Mouse (Mus musculus): ENCODE results near the gene Pcsk7. TPM values are rescaled to one million over a fixed set of nuclear protein-coding genes. Genes with fewer than 3 reads are reported as not detected.

The Pcsk7 gene
- polyA plus RNA-seq, 1 experiment from 2014 or later, result 18.7 TPM

GRCm38 (mm10) chr9:45976884-45977283, 70.6 kb downstream of the Pcsk7 start:
- Histone ChIP-seq H3K36me3 (ENCODE audit: control insufficient read depth, insufficient read depth) (peaks cover 35% of the 10 kb centered on the region), H3K4me3 (ENCODE audit: low read length) (no peak overlapping the region), H3K9ac (ENCODE audit: low read length) (no peak overlapping the region), H3K27ac (ENCODE audit: low read length) (no peak overlapping the region), H3K4me1 (ENCODE audit: control insufficient read depth, insufficient read depth, low read length) (peaks cover 11% of the 10 kb centered on the region), H3K9me3 (replicated peaks; ENCODE audit: control insufficient read depth, low read length) (no peaks in the 10 kb centered on the region), H3K4me2 (ENCODE audit: low read depth, low read length) (no peak overlapping the region), H3K27me3 (ENCODE audit: control insufficient read depth, insufficient read depth, low read length) (no peaks in the 10 kb centered on the region)
- ATAC-seq (replicated peaks; ENCODE audit: extremely low read depth, insufficient read depth, low FRiP score), result no peak
- WGBS, result 78% methylated on average over 2 of the region's 2 CpGs

Small RNAs within 50 kb of the gene (microRNA-seq; reads per million reads assigned to microRNA genes)
- not detected for gene Mir7087

Other genes starting within 250 kb of the Pcsk7 start
- 14.3 and 14.7 TPM in 2 replicates for gene Cep164, start 77.8 kb upstream of the Pcsk7 start, polyA plus RNA-seq (2015; fragmentation: Nextera tagmentation; extraction: Ambion mirVana)
- gene Bace1, start 67.9 kb upstream of the Pcsk7 start, polyA plus RNA-seq (2015; fragmentation: Nextera tagmentation; extraction: Ambion mirVana), result 20.0 and 23.8 TPM in 2 replicates
- gene Rnf214, start 414 bp downstream of the Pcsk7 start, polyA plus RNA-seq (2015; fragmentation: Nextera tagmentation; extraction: Ambion mirVana), result 38.0 and 42.3 TPM in 2 replicates
- gene Tagln, start 29.6 kb downstream of the Pcsk7 start, polyA plus RNA-seq (2015; fragmentation: Nextera tagmentation; extraction: Ambion mirVana), result 77.9 and 86.2 TPM in 2 replicates
- gene Sidt2, start 48.8 kb downstream of the Pcsk7 start, polyA plus RNA-seq (2015; fragmentation: Nextera tagmentation; extraction: Ambion mirVana), result 36.9 and 38.3 TPM in 2 replicates
- gene Pafah1b2, start 106.2 kb downstream of the Pcsk7 start, polyA plus RNA-seq (2015; fragmentation: Nextera tagmentation; extraction: Ambion mirVana), result 110 and 131 TPM in 2 replicates
- 5.1 and 6.7 TPM in 2 replicates for gene Sik3, start 106.3 kb downstream of the Pcsk7 start, polyA plus RNA-seq (2015; fragmentation: Nextera tagmentation; extraction: Ambion mirVana)

Data from heart, embryonic 16.5 days (tissue).